Mouse (Mus musculus): ENCODE data around the gene Mthfr. TPM values are rescaled to one million over a fixed set of nuclear protein-coding genes. Genes with fewer than 3 reads are reported as not detected.

Gene Mthfr
- 1 to 10 TPM; 8.9 to 9.3 TPM for total RNA-seq (2021)
- long read RNA-seq, experiment 1, partial matches to known transcripts: 0 of 11 reads
- long read RNA-seq, experiment 1, other reads (novel, unspliced or antisense): 11 of 11 reads
- long read RNA-seq, experiment 2, partial matches to known transcripts: 0 of 12 reads
- long read RNA-seq, experiment 2, other reads (novel, unspliced or antisense): 12 of 12 reads

DNA sequence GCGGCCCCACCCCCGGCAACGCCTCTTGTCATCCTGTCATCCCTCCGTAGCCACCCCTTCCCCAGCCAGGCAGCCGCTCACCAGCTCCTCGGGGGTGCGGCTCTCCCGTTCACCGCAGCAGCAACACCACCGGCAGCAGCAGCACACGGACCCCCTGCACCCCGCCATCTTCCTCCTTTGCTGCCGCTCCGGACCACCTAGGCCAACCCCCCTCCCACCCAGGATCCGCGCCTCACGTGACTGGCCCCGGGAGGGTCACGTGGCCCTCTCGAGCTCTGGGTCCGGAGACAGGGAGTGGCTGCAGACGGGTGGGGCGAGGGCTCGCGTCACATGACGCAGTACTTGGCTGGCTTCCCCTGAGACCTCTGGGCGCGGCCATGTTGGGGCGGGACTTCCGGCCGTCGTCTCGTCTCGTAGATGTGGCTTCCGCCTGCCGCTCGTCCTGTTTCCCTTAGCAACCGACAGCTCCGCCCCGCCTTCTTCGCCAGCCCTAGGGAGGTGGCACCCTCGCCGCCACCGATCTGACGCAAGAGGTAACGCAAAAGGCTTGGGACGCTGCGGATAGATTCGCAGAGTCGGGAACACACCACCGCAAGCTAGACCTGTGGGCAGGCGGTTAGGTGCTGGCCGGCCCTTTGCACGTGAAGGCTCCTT is at the start of gene Mthfr, which contains the start of gene Clcn6:
Gene Mthfr (plus strand): TSS at position 478 of the 654 bp plus-strand sequence.
Gene Clcn6 (minus strand): TSS at position 222 of the 654 bp plus-strand sequence.
- DNase-seq (ENCODE audit: low spot score): peak; percentile 100

DNA sequence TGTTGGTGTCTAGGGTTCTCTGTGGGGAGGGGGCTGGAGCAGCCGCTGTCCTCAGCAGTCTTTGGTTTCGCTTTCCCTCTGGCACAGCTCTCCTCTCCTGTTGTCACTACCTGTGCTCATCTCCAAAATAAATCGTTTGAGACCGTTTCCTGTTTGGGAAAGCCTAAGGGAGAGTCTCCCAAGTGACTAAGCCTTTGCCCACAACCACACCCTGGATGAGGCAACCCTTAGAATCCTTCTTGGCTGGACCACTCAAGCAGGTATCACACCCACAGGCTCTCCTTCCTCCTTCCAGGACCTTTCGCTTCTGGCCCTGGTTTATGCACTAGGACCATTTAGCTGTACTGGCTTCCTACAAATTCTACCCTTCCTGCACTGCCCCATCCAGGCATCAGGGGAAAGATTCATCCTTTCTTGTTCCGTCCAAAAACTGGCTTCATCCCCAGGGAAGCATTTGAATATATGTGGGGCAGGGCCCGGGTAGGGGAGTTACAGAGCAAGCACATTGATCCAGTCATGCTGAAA is 45.2 kb upstream of the Mthfr start:
- no peak for DNase-seq (ENCODE audit: low spot score)

DNA sequence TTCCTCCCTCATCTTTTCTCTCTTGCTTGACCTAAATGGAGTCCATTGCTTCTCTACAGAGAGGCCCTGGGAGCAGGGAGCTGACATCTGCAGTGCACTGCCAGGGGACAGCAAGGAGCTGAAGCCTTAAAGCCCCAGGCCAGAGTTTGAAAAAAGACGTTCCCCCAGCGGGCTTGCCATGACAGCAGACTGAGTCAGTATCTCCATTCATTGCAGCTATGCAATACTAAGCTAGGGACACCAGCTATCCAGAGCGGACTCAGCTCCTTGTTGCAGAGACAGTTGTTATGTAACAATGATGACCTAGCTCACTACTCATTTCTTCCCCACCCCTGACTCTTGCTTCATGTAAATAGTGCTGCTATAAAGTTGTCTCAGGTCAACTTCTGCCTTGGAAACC is 43.6 kb upstream of the Mthfr start:
- no peak for DNase-seq (ENCODE audit: low spot score)

DNA sequence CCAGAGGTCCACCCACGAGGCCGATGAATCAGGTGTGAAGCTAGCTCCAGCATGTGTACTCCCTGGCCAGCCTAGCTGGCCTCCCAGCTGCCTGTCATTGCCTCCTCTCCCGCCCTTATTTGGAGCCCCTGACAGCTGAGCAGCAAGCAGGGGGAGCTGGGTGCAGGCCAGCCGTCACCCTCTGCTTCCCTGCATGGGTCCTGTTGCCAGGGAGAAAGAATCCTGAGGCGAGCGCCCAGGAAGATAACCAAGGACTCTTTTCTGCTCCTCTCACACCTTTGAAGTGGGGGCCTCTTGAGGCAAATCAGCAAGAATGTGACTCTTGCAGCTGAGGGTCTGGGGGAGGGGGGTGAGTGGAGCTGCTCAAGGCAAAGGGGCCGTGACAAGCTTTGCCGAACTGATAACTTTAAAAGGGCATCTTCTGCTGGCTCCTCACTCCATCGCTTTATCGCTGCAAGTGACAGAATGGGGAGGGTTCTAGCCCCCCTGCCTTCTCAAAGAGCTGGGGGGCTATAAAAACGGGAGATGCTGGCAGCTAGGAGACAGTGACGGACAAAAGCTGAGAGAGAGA is 38.6 kb upstream of the Mthfr start, which contains the start of gene Nppa:
Gene Nppa (plus strand): TSS at position 521 of the 571 bp plus-strand sequence.
- no peak for DNase-seq (ENCODE audit: low spot score)

DNA sequence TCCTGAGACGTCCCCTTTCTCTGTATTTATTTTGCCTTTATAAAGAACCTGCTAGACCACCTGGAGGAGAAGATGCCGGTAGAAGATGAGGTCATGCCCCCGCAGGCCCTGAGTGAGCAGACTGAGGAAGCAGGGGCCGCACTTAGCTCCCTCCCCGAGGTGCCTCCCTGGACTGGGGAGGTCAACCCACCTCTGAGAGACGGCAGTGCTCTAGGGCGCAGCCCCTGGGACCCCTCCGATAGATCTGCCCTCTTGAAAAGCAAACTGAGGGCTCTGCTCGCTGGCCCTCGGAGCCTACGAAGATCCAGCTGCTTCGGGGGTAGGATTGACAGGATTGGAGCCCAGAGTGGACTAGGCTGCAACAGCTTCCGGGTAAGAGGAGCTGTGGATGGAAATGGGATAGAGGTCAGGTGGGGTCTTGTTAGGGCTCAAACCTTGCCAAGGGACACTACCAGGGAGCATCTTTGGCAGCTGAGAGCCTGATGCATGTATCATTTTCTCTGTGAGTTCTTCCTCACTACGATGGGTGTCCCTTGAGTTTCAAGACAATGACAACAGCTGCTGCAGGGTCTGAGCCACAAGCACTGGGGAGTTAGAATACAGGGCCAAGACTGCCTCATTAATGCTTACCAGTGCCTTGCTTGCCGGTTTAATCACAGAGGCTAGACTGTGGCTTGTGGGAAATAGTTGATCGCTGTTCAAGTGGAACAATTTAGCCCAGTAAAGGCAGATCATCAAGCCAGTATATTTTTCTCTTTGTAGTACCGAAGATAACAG is 37.7 kb upstream of the Mthfr start:
- DNase-seq (ENCODE audit: low spot score): no peak

DNA sequence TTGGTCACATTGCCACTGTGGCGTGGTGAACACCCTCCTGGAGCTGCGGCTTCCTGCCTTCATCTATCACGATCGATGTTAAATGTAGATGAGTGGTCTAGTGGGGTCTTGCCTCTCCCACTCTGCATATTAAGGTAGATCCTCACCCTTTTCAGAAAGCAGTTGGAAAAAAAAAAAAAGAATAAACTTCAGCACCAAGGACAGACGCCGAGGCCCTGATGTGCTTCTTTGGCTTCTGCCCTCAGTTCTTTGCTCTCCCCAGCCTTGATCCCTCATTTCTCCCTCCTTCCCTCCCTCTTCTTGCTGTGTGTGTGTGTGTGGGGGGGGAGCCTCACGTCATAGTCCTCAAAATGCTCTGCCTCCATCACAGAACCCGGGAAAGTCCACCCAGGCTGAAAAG is 37.0 kb upstream of the Mthfr start:
- DNase-seq (ENCODE audit: low spot score): no peak

DNA sequence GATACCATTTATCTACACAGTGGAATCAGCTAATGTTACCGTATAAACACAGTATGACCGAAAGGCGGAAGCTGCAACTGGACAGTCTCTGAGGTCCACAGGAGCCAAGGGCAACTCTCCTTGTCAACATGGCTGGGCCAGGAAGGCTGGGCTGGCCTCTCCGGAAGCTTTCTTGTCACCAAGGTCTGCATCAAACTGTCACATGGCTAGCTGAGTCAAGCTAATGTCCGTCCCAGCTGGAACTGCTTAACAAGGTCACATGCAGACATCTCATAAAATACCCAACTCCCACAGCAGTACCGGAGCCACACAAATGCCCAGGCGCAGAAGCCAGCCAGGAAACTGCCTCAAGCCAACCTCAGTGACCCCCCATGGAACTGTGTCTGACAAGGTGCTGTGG is 34.5 kb upstream of the Mthfr start:
- no peak for DNase-seq (ENCODE audit: low spot score)

DNA sequence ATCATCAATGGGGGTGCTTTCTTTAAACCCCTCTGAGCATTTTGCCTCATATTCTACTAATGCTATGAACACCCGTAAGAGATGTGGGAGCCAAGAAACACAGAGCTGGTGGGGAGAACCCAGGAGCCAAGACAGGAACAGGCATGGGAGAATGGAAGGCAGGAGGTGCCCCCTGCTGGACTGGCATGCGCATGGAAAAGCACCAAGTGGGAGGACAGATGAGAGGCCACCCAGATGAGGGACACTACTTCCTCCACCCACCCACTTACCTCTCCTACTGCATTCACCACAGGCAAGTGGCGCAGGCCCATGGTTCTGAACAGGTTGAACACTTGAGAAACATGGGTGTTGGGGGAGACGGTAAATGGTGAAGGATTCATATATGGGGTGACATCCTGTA is 30.5 kb upstream of the Mthfr start:
- peak; percentile 48 for DNase-seq (ENCODE audit: low spot score)

DNA sequence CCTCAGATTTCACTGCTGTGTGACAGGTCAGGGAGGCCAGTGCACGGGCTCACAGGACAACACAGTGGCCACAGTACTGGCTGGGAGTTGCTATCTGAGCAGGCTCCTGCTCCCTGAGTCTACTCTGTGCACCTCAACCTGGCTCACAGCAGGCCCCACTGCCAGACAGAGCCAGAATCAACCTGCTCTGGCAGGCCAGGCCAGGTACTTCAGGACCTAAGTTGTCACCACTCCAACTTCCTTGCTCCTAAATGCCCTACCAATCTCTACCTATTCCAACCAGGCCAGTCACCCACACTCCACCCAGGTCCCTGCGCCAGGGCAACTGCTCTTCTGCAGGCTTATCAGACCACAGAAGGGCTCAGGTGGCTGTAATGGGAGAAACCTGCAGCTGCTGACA is 29.2 kb upstream of the Mthfr start:
- no peak for DNase-seq (ENCODE audit: low spot score)

DNA sequence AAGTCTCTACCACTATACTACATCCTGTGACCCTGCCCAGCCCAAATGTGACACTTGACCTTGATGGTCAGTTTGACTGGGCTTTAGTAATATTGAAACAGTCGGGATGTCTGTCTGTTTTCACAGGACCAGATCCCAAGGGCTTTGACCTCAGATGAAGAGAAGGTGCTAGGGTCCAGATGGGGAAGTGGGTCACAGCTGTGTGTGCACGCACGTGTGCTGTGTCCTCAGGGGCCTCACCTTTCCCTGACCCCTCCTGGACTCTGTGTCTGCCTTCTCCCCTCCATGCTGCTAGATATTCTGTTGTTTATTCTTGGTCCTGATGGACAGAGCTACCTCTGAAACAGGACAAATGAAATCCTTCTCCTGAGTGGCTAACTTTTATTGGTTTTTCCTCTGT is 27.5 kb upstream of the Mthfr start:
- no peak for DNase-seq (ENCODE audit: low spot score)

DNA sequence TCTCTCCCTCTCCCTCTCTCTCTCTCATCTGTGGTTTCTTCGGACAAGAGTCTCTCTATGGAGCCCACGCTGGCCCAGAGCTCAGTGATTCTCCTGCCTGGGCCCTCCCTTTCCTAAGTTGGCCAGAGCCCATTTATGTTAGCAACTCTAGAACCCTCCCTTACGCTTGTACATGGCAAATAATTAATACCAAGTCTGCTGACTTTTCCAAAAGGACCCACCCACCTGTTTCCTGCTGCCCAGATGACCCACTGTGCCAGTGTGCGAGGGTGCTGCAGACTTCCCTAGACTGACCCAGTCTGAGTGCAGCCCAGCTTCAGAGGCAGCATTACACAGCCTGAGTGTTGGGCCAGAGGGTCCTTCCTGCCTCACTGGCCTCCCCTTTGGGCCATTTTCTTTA is 26.7 kb upstream of the Mthfr start:
- no peak for DNase-seq (ENCODE audit: low spot score)

DNA sequence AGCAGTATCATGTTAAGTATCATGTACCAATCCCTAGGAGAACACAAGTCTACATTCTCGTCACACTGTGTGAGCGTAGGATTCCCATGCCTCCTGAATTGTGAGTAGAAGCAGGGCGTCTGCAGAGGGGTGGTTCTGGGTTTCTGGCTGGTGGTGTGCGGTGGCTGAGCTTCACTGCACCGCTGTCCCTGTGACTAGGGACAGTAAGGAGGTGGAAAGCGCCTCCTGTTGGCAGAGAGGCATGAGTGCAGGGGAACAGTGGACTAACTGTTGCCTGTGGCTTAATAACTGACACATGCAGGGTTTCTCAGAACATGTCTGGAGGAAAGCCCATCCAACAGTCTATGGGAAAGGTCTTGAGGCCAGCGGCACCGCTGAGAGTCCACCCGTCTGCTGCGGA is 23.5 kb upstream of the Mthfr start:
- no peak for DNase-seq (ENCODE audit: low spot score)

DNA sequence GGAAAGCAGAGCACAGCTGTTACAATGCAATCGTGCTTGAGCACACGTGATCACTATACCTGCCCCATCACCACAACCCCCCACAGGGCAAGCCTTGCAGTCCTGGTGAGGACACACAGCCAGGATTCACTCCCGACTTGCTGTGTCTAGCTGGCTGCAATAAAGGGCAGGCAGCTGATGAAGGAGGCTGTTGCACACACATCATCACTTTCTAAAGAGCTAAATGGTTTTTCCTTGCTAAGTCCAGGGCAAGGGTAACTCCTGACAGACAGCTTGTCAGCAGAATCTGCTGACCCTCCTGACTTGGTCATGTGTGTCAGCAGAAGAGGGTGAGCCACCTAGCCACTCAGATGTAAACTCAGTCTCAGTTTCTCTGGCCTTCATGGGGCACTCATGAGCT is 21.9 kb upstream of the Mthfr start:
- DNase-seq (ENCODE audit: low spot score): no peak

DNA sequence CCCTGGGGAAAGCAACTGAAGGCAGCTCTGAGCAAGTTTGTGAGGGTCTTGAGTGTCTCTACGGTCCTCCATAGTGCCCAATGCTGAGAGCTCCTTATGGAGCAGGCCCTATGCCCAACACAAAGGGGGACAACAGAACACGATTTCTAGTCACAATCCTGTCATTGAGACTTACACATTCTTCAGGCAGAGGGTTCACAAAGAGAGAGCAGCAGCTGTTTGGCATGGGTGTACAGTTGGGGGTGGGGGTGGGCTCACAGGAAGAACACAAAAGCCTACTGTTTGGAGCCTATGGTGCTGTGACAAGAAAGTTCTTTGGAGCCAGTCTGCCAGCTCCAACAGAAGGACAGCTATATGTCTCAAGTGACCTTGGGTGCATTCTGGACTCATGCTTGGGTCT is 20.5 kb upstream of the Mthfr start:
- DNase-seq (ENCODE audit: low spot score): no peak

DNA sequence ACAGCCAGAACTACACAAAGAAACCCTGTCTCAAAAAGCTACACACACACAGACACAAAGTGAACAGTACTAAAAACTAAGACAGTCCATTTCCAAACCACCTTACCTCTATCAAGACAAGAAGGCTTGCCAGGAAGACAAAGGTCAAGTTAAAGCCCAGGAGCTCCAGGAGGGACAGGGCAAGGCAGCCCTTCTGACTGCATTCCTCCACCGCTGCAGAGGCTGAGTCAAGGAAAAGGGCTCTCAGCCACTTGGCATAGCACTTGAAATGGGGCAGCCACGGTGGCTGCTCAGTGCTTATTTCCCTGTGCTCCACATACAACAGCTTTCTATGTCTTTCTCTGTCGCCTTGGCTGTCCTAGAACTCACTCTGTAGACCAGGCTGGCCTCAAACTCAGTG is 14.9 kb upstream of the Mthfr start:
- no peak for DNase-seq (ENCODE audit: low spot score)

DNA sequence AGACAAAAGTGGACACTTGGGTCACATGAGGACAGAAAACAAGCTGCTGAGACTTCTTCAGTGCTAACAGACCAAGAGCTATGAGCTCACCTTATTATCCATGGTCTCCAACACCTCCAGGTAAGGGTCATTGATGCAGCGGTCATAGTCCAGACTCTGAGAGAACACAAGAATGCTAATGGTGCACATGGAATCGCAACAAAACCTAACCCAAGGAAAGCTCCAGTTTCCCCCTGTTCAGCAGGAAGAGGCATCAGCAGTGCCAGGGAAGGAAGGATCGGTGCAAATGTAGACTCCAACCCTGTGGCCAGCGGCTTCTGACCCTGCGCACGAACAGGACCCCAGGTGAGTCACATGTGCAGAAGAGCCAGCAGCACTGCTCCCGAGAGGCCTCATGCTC is 9.6 kb upstream of the Mthfr start:
- DNase-seq (ENCODE audit: low spot score): no peak

DNA sequence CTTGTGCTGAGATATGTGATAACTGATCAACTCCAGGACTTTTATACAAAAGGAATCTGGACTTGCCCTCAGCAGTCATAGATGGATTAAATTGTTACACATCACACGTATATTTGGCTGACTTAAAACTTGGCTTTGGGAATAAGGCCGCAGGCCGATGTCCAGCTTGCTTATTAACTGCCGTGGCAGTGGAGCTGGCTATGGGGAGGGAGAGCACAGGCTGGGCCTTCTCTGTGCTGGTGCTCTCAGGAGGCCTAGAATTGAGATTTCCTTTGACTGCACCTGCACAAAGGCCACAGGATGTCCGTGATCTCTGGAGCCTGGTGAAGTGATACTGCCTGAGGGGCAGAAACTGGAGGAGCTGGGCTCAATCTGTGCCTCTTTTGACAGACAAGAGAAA is 8.4 kb upstream of the Mthfr start:
- DNase-seq (ENCODE audit: low spot score): no peak

DNA sequence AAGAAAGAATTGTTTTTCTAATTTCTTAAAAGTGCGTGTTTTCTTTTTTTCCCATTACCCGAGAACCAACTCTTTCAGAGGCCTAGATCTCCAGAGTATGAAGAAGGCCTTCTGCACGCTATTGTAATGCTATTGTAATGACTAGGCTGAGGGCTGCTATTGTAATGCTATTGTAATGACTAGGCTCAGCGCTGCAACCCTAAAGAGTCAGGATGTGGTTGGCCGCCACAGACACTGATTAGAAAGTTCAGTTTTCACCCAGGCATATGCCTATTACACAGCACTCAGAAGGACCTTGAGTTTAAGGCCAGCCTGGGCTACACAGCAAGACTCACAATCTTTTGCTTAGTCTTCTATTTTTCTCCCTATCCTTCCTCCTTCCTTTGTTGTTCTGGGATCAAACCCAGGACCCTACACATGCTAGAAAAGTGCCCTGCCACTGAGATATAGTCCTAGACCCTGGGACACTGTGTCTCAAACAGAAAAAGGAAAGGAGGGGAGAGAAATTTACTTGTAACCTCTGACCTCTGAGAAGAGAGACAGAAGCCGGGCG is 4.9 kb upstream of the Mthfr start:
- no peak for DNase-seq (ENCODE audit: low spot score)

DNA sequence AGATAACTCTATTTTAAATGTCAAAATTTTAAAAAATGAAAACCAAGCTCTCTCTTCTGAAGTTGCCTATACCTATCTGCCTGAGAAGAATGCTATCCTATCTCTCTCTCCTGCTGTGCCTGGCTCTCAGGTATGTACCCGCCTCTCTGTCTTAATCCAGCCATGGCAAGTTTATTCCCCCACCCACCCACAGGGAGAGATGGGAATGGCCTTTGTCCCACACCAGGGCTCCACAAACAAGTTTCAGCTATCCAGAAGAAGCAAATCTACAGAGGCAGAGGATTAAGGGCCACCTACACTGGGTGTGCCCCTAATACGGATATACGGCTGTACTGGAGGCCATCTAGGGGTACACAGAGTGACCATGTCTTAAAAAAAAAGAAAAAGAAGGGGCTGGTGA is 3.4 kb upstream of the Mthfr start:
- DNase-seq (ENCODE audit: low spot score): no peak

DNA sequence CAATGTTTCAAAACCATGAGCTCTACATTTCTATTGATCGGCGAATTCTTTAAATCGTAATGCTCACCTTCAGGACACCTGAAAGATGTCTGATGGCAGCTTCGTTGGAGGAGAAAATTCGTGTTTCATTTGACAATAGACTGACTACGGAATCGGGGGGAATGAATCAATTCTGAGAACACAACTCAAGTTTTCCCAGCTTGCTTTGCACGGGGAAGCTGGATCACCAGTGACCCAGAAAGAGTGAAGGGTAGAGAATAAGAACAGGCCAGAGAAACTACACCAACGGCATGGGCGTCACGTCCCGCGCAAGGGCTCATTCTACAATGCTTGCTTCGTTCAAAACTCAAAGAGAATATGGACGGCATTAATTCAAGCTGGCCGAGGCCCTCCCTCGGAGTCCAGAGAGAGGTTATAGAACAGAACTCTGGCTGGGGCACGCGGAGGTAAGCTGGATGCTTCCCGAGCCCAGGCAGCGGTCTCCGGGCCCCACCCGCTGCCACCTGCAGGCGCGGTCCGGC is 738 bp upstream of the Mthfr start:
- no peak for DNase-seq (ENCODE audit: low spot score)

DNA sequence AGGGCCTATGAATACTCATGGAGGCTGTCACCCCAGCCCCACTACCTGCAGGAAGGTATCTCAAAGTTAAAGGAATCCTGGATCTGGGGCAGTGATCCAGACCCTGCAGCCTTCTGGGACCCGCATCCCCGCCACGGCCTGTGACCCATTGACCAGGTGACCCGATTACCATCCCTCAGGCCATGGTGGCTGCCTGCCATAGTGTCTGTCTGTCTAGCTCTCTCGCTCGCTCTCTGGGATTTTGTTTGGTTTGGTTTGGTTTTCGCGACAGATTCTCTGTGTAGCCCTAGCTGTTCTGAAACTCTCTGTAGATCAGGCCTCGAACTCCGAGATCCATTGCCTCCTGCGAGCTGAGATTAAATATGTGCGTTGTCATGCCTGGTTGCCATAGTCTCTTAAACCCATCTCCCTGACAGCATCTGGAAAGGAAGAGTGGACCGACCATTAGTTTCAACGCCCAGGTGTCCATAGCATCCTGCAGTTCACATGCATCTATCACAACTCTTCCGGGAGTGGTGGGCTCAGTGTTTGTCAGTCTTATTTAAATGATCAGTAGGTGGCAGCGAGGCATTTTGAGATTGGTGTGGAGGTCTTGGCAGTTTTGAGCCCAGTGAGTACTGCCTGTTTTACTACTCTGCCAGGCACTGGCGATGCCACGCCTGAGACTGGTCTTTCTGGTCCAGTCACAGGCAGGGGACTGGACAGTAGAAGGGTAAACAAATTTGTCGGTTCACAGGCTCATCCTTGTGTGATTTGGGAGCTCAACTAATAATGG is 564 bp downstream of the Mthfr start:
- DNase-seq (ENCODE audit: low spot score): no peak
